Mouse (Mus musculus) bone marrow macrophage, adult 2 months (primary cell): ENCODE measurements around the gene Eras. TPM values are rescaled to one million over a fixed set of nuclear protein-coding genes. Genes with fewer than 3 reads are reported as not detected.
A peak's percentile ranks its signal among the peaks of the same experiment; 100 is the strongest.

Source experiments
- H3K27ac ChIP-seq: 2 replicates; pipeline ENCODE4 v1.5.1; 2012; ENCODE audit warnings: low read depth, low read length; ENCODE audit not compliant: insufficient read depth
- H3K4me1 ChIP-seq: 2 replicates; pipeline ENCODE4 v1.6.1; 2012; ENCODE audit warnings: low read length; ENCODE audit not compliant: control insufficient read depth, insufficient read depth
- H3K4me3 ChIP-seq: 2 replicates; pipeline ENCODE4 v1.5.1; 2012; ENCODE audit warnings: mild to moderate bottlenecking, low read length, moderate library complexity; ENCODE audit not compliant: insufficient read depth
- CTCF ChIP-seq: IDR thresholded peaks from 2 replicates; pipeline ENCODE4 v1.5.1; 2012; ENCODE audit warnings: low read depth, mild to moderate bottlenecking, low read length, moderate library complexity
- POLR2A ChIP-seq: IDR thresholded peaks from 2 replicates; pipeline ENCODE4 v1.6.1; 2012; ENCODE audit warnings: mild to moderate bottlenecking, low read depth, low read length, borderline replicate concordance
- polyA plus RNA-seq: library from polyadenylated mRNA; stranded (reverse); fragments of >200 nt; gene quantifications from 2 replicates; pipeline ENCODE4 v1.2.4, GENCODE M21; 2012; ENCODE audit not compliant: missing spikeins, insufficient read depth, insufficient read length

Eras gene
- polyA plus RNA-seq, 1 experiment, result not detected

- Histone ChIP-seq H3K4me3 (peak within 1 kb of the TSS; percentile 68), H3K27ac (0 out of 2 replicates have a peak within 1 kb of the TSS, but pooled peaks have one; percentile 3), H3K4me1 (peaks cover 8% of the 10 kb centered on the region)
- no peak for TF ChIP-seq CTCF
- TF ChIP-seq POLR2A, result no peak
Measured at GRCm38 (mm10) chrX:7878007-7878419, 50.4 kb downstream of the Eras start, which contains the start of gene Pim2. Gene Pim2 (plus strand): TSS chrX:7878262.

Other genes with a start within 250 kb of the Eras start
- gene Magix, start 247.4 kb downstream of the Eras start, polyA plus RNA-seq, result not detected in 2 replicates
- gene Gpkow, start 231.5 kb downstream of the Eras start, polyA plus RNA-seq, result 27.2 and 28.7 TPM in 2 replicates
- gene Wdr45, start 214.3 kb downstream of the Eras start, polyA plus RNA-seq, result 61.9 and 68.8 TPM in 2 replicates
- gene Gm45208, start 206.4 kb downstream of the Eras start, polyA plus RNA-seq, result not detected in 2 replicates
- gene Praf2, start 200.2 kb downstream of the Eras start, polyA plus RNA-seq, result 17.7 and 19.1 TPM in 2 replicates
- 0.75 and 1.9 TPM in 2 replicates for gene Ccdc120, start 177.7 kb downstream of the Eras start, polyA plus RNA-seq
- gene Tfe3, start 166.0 kb downstream of the Eras start, polyA plus RNA-seq, result 137 and 141 TPM in 2 replicates
- 94.8 and 103 TPM in 2 replicates for gene Gripap1, start 138.8 kb downstream of the Eras start, polyA plus RNA-seq
- 0.35 and 0.56 TPM in 2 replicates for gene Kcnd1, start 106.3 kb downstream of the Eras start, polyA plus RNA-seq
- gene Otud5, start 87.2 kb downstream of the Eras start, polyA plus RNA-seq, result 113 and 115 TPM in 2 replicates
- 8.6 and 11.4 TPM in 2 replicates for gene Pim2, start 50.3 kb downstream of the Eras start, polyA plus RNA-seq
- gene Slc35a2, start 44.6 kb downstream of the Eras start, polyA plus RNA-seq, result 28.0 and 36.2 TPM in 2 replicates
- gene Pqbp1, start 29.3 kb downstream of the Eras start, polyA plus RNA-seq, result 62.2 and 63.4 TPM in 2 replicates
- gene Timm17b, start 29.2 kb downstream of the Eras start, polyA plus RNA-seq, result 33.4 and 47.5 TPM in 2 replicates
- gene Gm10491, start 20.8 kb downstream of the Eras start, polyA plus RNA-seq, result not detected in 2 replicates
- not detected in 2 replicates for gene Gm10490, start 19.1 kb downstream of the Eras start, polyA plus RNA-seq
- not detected in 2 replicates for gene Pcsk1n, start 8.8 kb downstream of the Eras start, polyA plus RNA-seq
- gene Hdac6, start 19.3 kb upstream of the Eras start, polyA plus RNA-seq, result 16.0 and 16.9 TPM in 2 replicates
- not detected in 2 replicates for gene Gata1, start 49.5 kb upstream of the Eras start, polyA plus RNA-seq
- gene Glod5, start 89.9 kb upstream of the Eras start, polyA plus RNA-seq, result not detected in 2 replicates
- 23.6 and 27.3 TPM in 2 replicates for gene Suv39h1, start 146.2 kb upstream of the Eras start, polyA plus RNA-seq
- 82.7 and 86.3 TPM in 2 replicates for gene Was, start 161.9 kb upstream of the Eras start, polyA plus RNA-seq
- gene Wdr13, start 204.3 kb upstream of the Eras start, polyA plus RNA-seq, result 59.1 and 61.3 TPM in 2 replicates
- 290 and 322 TPM in 2 replicates for gene Rbm3, start 217.3 kb upstream of the Eras start, polyA plus RNA-seq
- gene Tbc1d25, start 247.6 kb upstream of the Eras start, polyA plus RNA-seq, result 5.9 and 6.4 TPM in 2 replicates